Mouse (Mus musculus) heart, embryonic 10.5 days (tissue): ENCODE measurements at regions not wholly inside any gene's neighbourhood (a gene's known extent, or its start where the extent isn't known, plus 50 kb on each side); places are given as distances from the start of the nearest gene placed in this dataset.

Experiments
- DNase-seq: peaks from one replicate; pipeline ENCODE4 v3.0.0-alpha.2; 2017; ENCODE audit warnings: low spot score
- H3K27ac ChIP-seq: fragments of 300-500 bp; sonication (generic); 2 replicates; pipeline ENCODE4 v1.5.1; 2016; ENCODE audit warnings: mild to moderate bottlenecking
- H3K27me3 ChIP-seq: fragments of 300-500 bp; sonication (generic); 2 replicates; pipeline ENCODE4 v1.6.1; 2016; ENCODE audit warnings: mild to moderate bottlenecking; ENCODE audit not compliant: poor library complexity, insufficient read depth, severe bottlenecking
- H3K36me3 ChIP-seq: fragments of 300-500 bp; sonication (generic); 2 replicates; pipeline ENCODE4 v1.6.1; 2016; ENCODE audit warnings: mild to moderate bottlenecking, moderate library complexity
- H3K4me1 ChIP-seq: fragments of 300-500 bp; sonication (generic); 2 replicates; pipeline ENCODE4 v1.6.1; 2016; ENCODE audit warnings: mild to moderate bottlenecking
- H3K4me3 ChIP-seq: fragments of 300-500 bp; sonication (generic); 2 replicates; pipeline ENCODE4 v1.5.1; 2016; ENCODE audit warnings: mild to moderate bottlenecking, moderate library complexity
- H3K9me3 ChIP-seq: fragments of 300-500 bp; sonication (generic); 2 replicates; pipeline ENCODE4 v1.6.1; 2016; ENCODE audit warnings: mild to moderate bottlenecking, moderate library complexity
- WGBS: fragments of 180-500 bp; shearing (Covaris S2); methylation state at CpG from one replicate; pipeline ENCODE4 v1.1.7; 2016; 5-methylcytosine and 5-hydroxymethylcytosine counted together

GRCm38 (mm10) chr15:51392449-51393405 lies 2492.0 kb upstream of the Gm7489 start:
- Histone ChIP-seq H3K27ac (no peak overlapping the region), H3K4me3 (no peak overlapping the region), H3K36me3 (no peaks in the 10 kb centered on the region), H3K4me1 (0 out of 2 replicates have a peak, but pooled peaks cover 4% of the 10 kb centered on the region), H3K27me3 (no peaks in the 10 kb centered on the region), H3K9me3 (no peaks in the 10 kb centered on the region)
- no peak for DNase-seq
- 74% methylated on average over 7 of the region's 7 CpGs for WGBS

GRCm38 (mm10) chr15:51395961-51396360 lies 2488.7 kb upstream of the Gm7489 start:
- H3K9me3 ChIP-seq: no peaks in the 10 kb centered on the region
- WGBS: 69% methylated on average over 8 of the region's 8 CpGs
- no peaks in the 10 kb centered on the region for H3K36me3 ChIP-seq
- 0 out of 2 replicates have a peak, but pooled peaks cover 4% of the 10 kb centered on the region for H3K4me1 ChIP-seq
- H3K4me3 ChIP-seq: no peak overlapping the region
- no peak for DNase-seq
- no peak overlapping the region for H3K27ac ChIP-seq
- no peaks in the 10 kb centered on the region for H3K27me3 ChIP-seq

- 85% methylated on average over 3 of the region's 3 CpGs for WGBS
- no peaks in the 10 kb centered on the region for H3K4me1 ChIP-seq
- H3K27me3 ChIP-seq: no peaks in the 10 kb centered on the region
- DNase-seq: no peak
- no peaks in the 10 kb centered on the region for H3K9me3 ChIP-seq
- no peak overlapping the region for H3K4me3 ChIP-seq
- H3K27ac ChIP-seq: no peak overlapping the region
- no peaks in the 10 kb centered on the region for H3K36me3 ChIP-seq
Observed at GRCm38 (mm10) chr15:51403581-51403980, 2481.1 kb upstream of the Gm7489 start.

GRCm38 (mm10) chr15:51409791-51410308 lies 2474.9 kb upstream of the Gm7489 start:
- Histone ChIP-seq H3K4me1 (no peaks in the 10 kb centered on the region), H3K27me3 (no peaks in the 10 kb centered on the region), H3K4me3 (no peak overlapping the region), H3K36me3 (no peaks in the 10 kb centered on the region), H3K9me3 (no peaks in the 10 kb centered on the region), H3K27ac (no peak overlapping the region)
- DNase-seq: no peak
- 54% methylated on average over 6 of the region's 6 CpGs for WGBS

GRCm38 (mm10) chr15:51411966-51412365 lies 2472.7 kb upstream of the Gm7489 start:
- no peak for DNase-seq
- H3K27ac ChIP-seq: no peak overlapping the region

GRCm38 (mm10) chr15:51442606-51443005 lies 2442.1 kb upstream of the Gm7489 start:
- Histone ChIP-seq H3K27me3 (no peaks in the 10 kb centered on the region), H3K9me3 (no peaks in the 10 kb centered on the region), H3K4me3 (no peak overlapping the region), H3K27ac (no peak overlapping the region), H3K36me3 (no peaks in the 10 kb centered on the region), H3K4me1 (no peaks in the 10 kb centered on the region)
- WGBS: 77% methylated on average over 2 of the region's 2 CpGs
- DNase-seq: no peak

More at GRCm38 (mm10) chr15:51411966-51412365, 2472.7 kb upstream of the Gm7489 start:
- Histone ChIP-seq H3K27me3 (no peaks in the 10 kb centered on the region), H3K9me3 (no peaks in the 10 kb centered on the region), H3K36me3 (no peaks in the 10 kb centered on the region), H3K4me3 (no peak overlapping the region), H3K4me1 (no peaks in the 10 kb centered on the region)

- DNase-seq: no peak
- H3K4me3 ChIP-seq: no peak overlapping the region
- no peaks in the 10 kb centered on the region for H3K4me1 ChIP-seq
- no peaks in the 10 kb centered on the region for H3K9me3 ChIP-seq
- 79% methylated on average over 3 of the region's 3 CpGs for WGBS
- no peak overlapping the region for H3K27ac ChIP-seq
- no peaks in the 10 kb centered on the region for H3K36me3 ChIP-seq
- H3K27me3 ChIP-seq: no peaks in the 10 kb centered on the region
Observed at GRCm38 (mm10) chr15:51469895-51470294, 2414.8 kb upstream of the Gm7489 start.

- no peak overlapping the region for H3K4me3 ChIP-seq
- H3K27me3 ChIP-seq: no peaks in the 10 kb centered on the region
- H3K9me3 ChIP-seq: no peaks in the 10 kb centered on the region
- no peak overlapping the region for H3K27ac ChIP-seq
- no peaks in the 10 kb centered on the region for H3K4me1 ChIP-seq
- no peaks in the 10 kb centered on the region for H3K36me3 ChIP-seq
- DNase-seq: no peak
- 80% methylated on average over 1 of the region's 1 CpGs for WGBS
Observed at GRCm38 (mm10) chr15:51471143-51471542, 2413.6 kb upstream of the Gm7489 start.

GRCm38 (mm10) chr15:51472049-51472448 lies 2412.7 kb upstream of the Gm7489 start:
- no peaks in the 10 kb centered on the region for H3K9me3 ChIP-seq
- H3K4me1 ChIP-seq: no peaks in the 10 kb centered on the region
- 82% methylated on average over 2 of the region's 2 CpGs for WGBS
- H3K36me3 ChIP-seq: no peaks in the 10 kb centered on the region
- no peak overlapping the region for H3K4me3 ChIP-seq
- H3K27ac ChIP-seq: no peak overlapping the region
- H3K27me3 ChIP-seq: no peaks in the 10 kb centered on the region
- DNase-seq: no peak

- WGBS: 70% methylated on average over 4 of the region's 4 CpGs
- Histone ChIP-seq H3K36me3 (no peaks in the 10 kb centered on the region), H3K4me1 (no peaks in the 10 kb centered on the region), H3K9me3 (no peaks in the 10 kb centered on the region), H3K4me3 (no peak overlapping the region), H3K27me3 (no peaks in the 10 kb centered on the region), H3K27ac (no peak overlapping the region)
- DNase-seq: no peak
Observed at GRCm38 (mm10) chr15:51481856-51482255, 2402.8 kb upstream of the Gm7489 start.

GRCm38 (mm10) chr15:51484207-51484606 lies 2400.5 kb upstream of the Gm7489 start:
- Histone ChIP-seq H3K4me1 (no peaks in the 10 kb centered on the region), H3K27me3 (no peaks in the 10 kb centered on the region), H3K4me3 (no peak overlapping the region), H3K9me3 (no peaks in the 10 kb centered on the region), H3K27ac (no peak overlapping the region), H3K36me3 (no peaks in the 10 kb centered on the region)
- no peak for DNase-seq
- WGBS: 81% methylated on average over 2 of the region's 2 CpGs

- H3K9me3 ChIP-seq: no peaks in the 10 kb centered on the region
- H3K4me3 ChIP-seq: no peak overlapping the region
- 74% methylated on average over 2 of the region's 2 CpGs for WGBS
- no peak for DNase-seq
- no peaks in the 10 kb centered on the region for H3K4me1 ChIP-seq
- H3K27me3 ChIP-seq: no peaks in the 10 kb centered on the region
- H3K36me3 ChIP-seq: no peaks in the 10 kb centered on the region
- H3K27ac ChIP-seq: no peak overlapping the region
Observed at GRCm38 (mm10) chr15:51485554-51485953, 2399.2 kb upstream of the Gm7489 start.

- WGBS: 67% methylated on average over 12 of the region's 12 CpGs
- no peak for DNase-seq
- Histone ChIP-seq H3K36me3 (no peaks in the 10 kb centered on the region), H3K9me3 (no peaks in the 10 kb centered on the region), H3K27ac (no peak overlapping the region), H3K4me3 (no peak overlapping the region), H3K27me3 (no peaks in the 10 kb centered on the region), H3K4me1 (peaks cover 9% of the 10 kb centered on the region; the same call in 1 of the 2 replicates)
Observed at GRCm38 (mm10) chr15:51502058-51502741, 2382.5 kb upstream of the Gm7489 start.
